Mouse (Mus musculus): ENCODE measurements around the gene Zfp811.

Gene Zfp811

GRCm38 (mm10) chr17:32753634-32754033 lies 56.1 kb downstream of the Zfp811 start:
- DNase-seq (ENCODE audit: low spot score in 2 of 2): no peak

DNA sequence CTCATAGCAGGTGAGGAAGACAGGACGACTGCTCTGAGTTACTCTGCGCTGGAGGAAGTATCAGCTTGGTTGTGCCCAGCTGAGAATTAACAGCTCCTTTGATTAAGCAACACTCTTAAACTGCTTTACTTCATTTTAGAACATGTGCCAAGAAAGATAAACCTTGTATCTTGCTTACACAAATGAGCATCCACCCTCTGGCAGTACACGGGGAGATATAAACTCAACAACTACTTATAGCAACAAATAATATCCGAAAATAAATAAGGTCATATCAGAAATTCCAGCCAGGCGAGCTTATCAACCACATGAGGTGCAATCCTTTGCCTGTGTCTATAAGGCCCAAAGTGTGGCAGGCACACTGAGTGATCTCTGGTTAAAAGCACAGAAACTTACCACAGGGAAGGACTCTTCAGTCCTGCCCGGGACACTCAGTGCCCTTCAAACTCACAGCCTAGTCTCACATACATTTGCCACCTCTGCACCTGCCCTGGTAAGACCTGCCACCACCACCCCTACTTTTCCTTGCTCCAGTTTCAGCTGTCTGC lies 56.8 kb downstream of the Zfp811 start:
- no peak for DNase-seq (ENCODE audit: low spot score in 2 of 2)

- DNase-seq (ENCODE audit: low spot score in 2 of 2): no peak
These were observed 59.1 kb downstream of the Zfp811 start for GRCm38 (mm10) chr17:32750611-32751010.

Measured in frontal cortex, postnatal 25 days (tissue).